Mouse (Mus musculus) midbrain, postnatal 0 days (tissue): Measurements from ENCODE around the gene Sox5. TPM values are rescaled to one million over a fixed set of nuclear protein-coding genes. Genes with fewer than 3 reads are reported as not detected.

Experiments
- ATAC-seq: fragments of 200-750 bp; cut with Nextera tagmentation; 2 replicates; pipeline ENCODE4 v1.8.0; 2017; ENCODE audit warnings: moderate number of reproducible peaks, mild to moderate bottlenecking, moderate TSS enrichment, moderate library complexity; ENCODE audit not compliant: low FRiP score
- DNase-seq: peaks from one replicate; pipeline ENCODE4 v3.0.0-alpha.2; 2015; ENCODE audit warnings: low spot score
- H3K27ac ChIP-seq: fragments of 300-500 bp; sonication (generic); 2 replicates; pipeline ENCODE4 v1.5.1; 2014; ENCODE audit warnings: low read depth, mild to moderate bottlenecking, low read length, mixed read lengths
- H3K27me3 ChIP-seq: fragments of 300-500 bp; sonication (generic); 2 replicates; pipeline ENCODE4 v1.6.1; 2014; ENCODE audit warnings: low read length, control low read depth, mixed read lengths; ENCODE audit not compliant: insufficient read depth
- H3K36me3 ChIP-seq: fragments of 300-500 bp; sonication (generic); 2 replicates; pipeline ENCODE4 v1.6.1; 2014; ENCODE audit warnings: low read length, control low read depth, mixed read lengths; ENCODE audit not compliant: insufficient read depth
- H3K4me1 ChIP-seq: fragments of 300-500 bp; sonication (generic); 2 replicates; pipeline ENCODE4 v1.6.1; 2014; ENCODE audit warnings: mild to moderate bottlenecking, control low read depth, antibody characterized with exemption, low read length, mixed read lengths; ENCODE audit not compliant: insufficient read depth
- H3K4me2 ChIP-seq: fragments of 300-500 bp; sonication (generic); 2 replicates; pipeline ENCODE4 v1.6.1; 2014; ENCODE audit warnings: low read depth, mild to moderate bottlenecking, low read length, mixed read lengths; ENCODE audit not compliant: poor library complexity, severe bottlenecking
- H3K4me3 ChIP-seq: fragments of 300-500 bp; sonication (generic); 2 replicates; pipeline ENCODE4 v1.5.1; 2014; ENCODE audit warnings: low read depth, mild to moderate bottlenecking, low read length, moderate library complexity
- H3K9ac ChIP-seq: fragments of 300-500 bp; sonication (generic); replicated peaks from 2 replicates; pipeline ENCODE4 v1.6.1; 2014; ENCODE audit warnings: mild to moderate bottlenecking, low read length, moderate library complexity, mixed read lengths; ENCODE audit not compliant: poor library complexity, severe bottlenecking
- H3K9me3 ChIP-seq: fragments of 300-500 bp; sonication (generic); 2 replicates; pipeline ENCODE4 v1.6.1; 2016; ENCODE audit warnings: low read length, control low read depth
- CTCF ChIP-seq: IDR thresholded peaks from 2 replicates; pipeline ENCODE4 v1.5.1; 2016; ENCODE audit warnings: antibody characterized with exemption, mild to moderate bottlenecking
- WGBS: fragments of 180-500 bp; shearing (Covaris S2); extraction: QIAGEN DNeasy Blood & Tissue Kit; methylation state at CpG from one replicate; pipeline ENCODE4 v1.1.7; 2014; 5-methylcytosine and 5-hydroxymethylcytosine counted together
- polyA plus RNA-seq: library from polyadenylated mRNA; unstranded; fragments of >200 nt; fragmentation: Nextera tagmentation; extraction: Ambion mirVana; gene quantifications from 2 replicates; pipeline ENCODE4 v1.2.1, GENCODE M21; 2015
- total RNA-seq: library from RNA; depleted of rRNA; stranded (reverse); fragments of >200 nt; gene quantifications from 2 replicates; pipeline ENCODE4 v1.2.3, GENCODE M21; 2014

Sox5 gene
- total and polyA plus RNA-seq, 2 experiments from 2014 or later = 11.3 to 25.0 TPM

DNA sequence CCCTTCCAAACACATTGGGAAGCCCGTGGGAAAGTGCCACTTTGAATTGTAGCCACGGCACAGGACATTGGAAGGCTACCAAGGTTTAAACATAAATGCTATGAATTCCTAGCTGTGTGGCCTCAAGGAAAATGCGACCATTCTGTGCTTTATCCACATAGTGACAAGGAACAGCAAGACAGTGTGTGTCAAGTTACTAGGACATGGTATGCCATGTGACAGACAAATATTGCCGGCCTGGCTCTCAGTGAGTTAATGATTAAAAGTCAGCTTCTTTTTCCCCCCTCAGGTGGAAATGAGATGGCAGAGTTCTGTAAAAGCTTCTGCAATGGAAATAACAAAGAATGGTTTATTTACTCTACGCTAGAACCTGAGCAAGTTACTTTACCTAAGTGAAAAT lies 138.2 kb downstream of the Sox5 start:
- Histone ChIP-seq H3K9me3 (no peaks in the 10 kb centered on the region), H3K4me2 (no peak overlapping the region), H3K4me1 (no peaks in the 10 kb centered on the region), H3K36me3 (no peaks in the 10 kb centered on the region), H3K9ac (no peak overlapping the region), H3K4me3 (no peak overlapping the region), H3K27ac (no peak overlapping the region), H3K27me3 (no peaks in the 10 kb centered on the region)
- no peak for ATAC-seq
- WGBS = 76% methylated on average over 5 of the region's 5 CpGs
- no peak for DNase-seq
- no peak for TF ChIP-seq CTCF

DNA sequence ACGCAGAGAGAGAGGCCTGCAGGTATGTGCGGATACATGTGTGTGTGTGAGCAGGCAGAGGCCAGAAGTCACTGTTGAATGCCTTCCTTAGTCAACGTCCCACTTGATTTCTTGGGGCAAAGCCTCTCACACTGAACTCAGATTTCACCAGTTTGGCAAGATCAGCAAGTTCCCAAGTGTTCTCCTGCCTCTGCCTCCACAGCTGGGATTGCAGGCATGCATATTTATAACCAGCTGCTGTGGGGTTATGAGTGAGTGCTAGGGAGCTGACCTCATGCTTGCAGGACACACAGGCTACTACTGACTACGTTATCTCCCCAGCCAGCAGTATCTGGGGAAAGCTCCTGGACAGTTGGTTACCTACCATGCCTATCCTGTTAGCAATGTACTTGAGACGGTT lies 139.9 kb downstream of the Sox5 start:
- no peaks in the 10 kb centered on the region for H3K36me3 ChIP-seq
- DNase-seq (no peak), ATAC-seq (no peak)
- H3K27ac ChIP-seq = no peak overlapping the region
- H3K9ac ChIP-seq = no peak overlapping the region
- no peak overlapping the region for H3K4me3 ChIP-seq
- H3K27me3 ChIP-seq = no peaks in the 10 kb centered on the region
- no peak overlapping the region for H3K4me2 ChIP-seq
- no peak for TF ChIP-seq CTCF
- H3K9me3 ChIP-seq = no peaks in the 10 kb centered on the region
- 69% methylated on average over 5 of the region's 5 CpGs for WGBS
- H3K4me1 ChIP-seq = no peaks in the 10 kb centered on the region

DNA sequence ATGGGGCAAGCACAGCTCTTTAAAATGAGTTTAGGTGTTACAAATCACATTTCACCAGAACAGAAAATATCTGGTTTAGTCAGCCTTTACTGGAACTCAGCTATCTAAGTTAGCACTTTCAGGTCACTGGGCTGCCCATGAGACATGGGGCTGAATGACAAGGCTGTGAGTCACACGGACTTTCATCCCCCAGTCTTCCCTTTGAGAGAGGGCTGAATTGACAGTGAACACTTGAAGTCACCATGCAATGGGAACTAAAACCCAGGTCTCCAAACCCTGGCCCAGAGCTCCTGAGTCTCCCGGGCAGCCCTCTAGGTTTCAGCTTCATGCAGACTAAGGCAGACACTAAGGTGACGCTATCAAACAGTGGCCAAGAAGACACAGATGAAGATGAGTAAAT lies 141.2 kb downstream of the Sox5 start:
- Histone ChIP-seq H3K4me1 (no peaks in the 10 kb centered on the region), H3K9me3 (no peaks in the 10 kb centered on the region), H3K4me3 (no peak overlapping the region), H3K9ac (no peak overlapping the region), H3K36me3 (no peaks in the 10 kb centered on the region), H3K27me3 (no peaks in the 10 kb centered on the region), H3K27ac (no peak overlapping the region), H3K4me2 (no peak overlapping the region)
- 89% methylated on average over 3 of the region's 3 CpGs for WGBS
- no peak for TF ChIP-seq CTCF
- ATAC-seq = no peak
- no peak for DNase-seq

DNA sequence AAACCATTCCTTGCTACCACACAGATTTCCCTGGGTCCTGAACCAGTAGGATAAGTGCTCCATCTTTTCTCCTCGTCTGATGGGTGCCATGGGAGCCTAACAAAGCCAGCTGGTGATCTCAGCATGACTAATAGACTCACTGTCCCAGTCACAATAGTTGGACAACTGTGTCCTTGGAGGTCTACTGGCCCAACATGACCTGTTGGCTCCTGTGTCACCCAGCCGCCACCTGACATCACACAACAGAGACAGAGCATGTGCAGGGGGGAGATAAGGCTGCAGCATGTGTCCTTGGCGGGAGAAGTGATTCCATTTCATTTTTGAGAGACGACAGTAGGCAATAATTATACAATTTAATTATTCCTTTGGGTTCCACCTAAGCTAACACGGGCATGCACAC lies 143.2 kb downstream of the Sox5 start:
- H3K27me3 ChIP-seq = no peaks in the 10 kb centered on the region

DNA sequence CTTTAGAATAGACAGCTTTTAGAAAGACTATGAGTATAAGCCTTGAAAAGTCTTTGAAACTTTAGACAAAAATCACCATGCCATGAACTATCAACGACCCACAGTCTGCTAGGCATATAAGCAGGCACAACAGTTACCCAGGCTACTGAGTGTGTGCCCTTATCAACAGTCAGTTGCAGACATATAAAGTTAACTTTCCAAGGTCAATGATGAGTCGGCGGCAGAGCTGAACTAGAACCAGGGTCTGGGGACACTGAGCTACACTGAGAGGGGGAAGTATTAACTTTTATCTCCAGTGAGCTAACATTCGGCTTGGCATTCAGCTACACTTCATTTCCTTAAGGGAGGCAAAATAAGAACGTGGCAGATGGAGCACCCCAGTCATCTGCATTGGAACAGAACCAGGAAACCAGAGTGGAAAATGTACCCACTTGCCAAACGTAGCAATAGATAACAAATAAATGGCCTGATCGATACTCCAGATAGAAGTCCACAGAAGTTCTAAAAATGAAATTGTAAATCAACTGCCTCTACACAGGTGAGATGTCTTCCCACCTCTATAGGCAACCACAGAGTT lies 154.2 kb downstream of the Sox5 start:
- 89% methylated on average over 7 of the region's 7 CpGs for WGBS
- no peak overlapping the region for H3K27ac ChIP-seq
- H3K4me2 ChIP-seq = no peak overlapping the region

More for the DNA sequence above, 143.2 kb downstream of the Sox5 start:
- Histone ChIP-seq H3K4me2 (no peak overlapping the region), H3K27ac (no peak overlapping the region), H3K36me3 (no peaks in the 10 kb centered on the region), H3K9ac (no peak overlapping the region), H3K4me1 (no peaks in the 10 kb centered on the region), H3K4me3 (no peak overlapping the region), H3K9me3 (no peaks in the 10 kb centered on the region)
- 41% methylated on average over 5 of the region's 5 CpGs for WGBS
- no peak for ATAC-seq
- no peak for DNase-seq
- no peak for TF ChIP-seq CTCF

DNA sequence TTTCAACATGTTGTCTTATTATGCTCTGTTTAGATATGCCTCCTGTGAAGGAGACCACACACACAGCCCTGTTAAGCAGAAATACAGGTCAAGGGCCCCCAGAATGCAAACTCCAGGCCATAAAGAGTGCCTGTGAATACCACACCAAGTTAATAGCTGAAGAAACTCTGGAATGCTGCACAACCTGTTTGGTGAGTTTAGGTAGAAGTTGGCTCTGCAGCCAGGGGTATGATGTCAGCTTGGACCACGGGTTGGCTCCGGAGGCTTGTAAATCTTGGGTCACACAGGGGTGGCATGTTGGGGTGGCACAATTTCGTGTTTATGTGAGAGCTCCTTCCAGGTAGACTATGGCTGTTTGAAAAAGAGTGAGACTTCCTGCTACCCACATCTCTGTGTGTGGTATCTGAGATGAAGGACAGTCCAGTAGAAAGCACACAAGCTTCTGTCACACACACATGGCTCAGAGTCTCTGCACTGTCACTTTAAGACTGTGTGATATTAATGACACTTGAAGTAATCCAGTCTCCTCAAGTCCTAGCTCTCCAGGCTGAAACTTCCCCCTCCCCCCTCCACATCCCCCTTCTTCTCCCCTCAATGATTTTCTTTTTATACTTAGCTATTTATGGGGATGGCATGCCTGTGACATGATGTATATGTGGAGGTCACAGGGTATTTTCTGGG lies 160.5 kb downstream of the Sox5 start:
- ATAC-seq = no peak
- Histone ChIP-seq H3K27ac (no peak overlapping the region), H3K4me2 (no peak overlapping the region), H3K9ac (no peak overlapping the region), H3K36me3 (no peaks in the 10 kb centered on the region), H3K27me3 (no peaks in the 10 kb centered on the region), H3K4me3 (no peak overlapping the region), H3K4me1 (no peaks in the 10 kb centered on the region), H3K9me3 (no peaks in the 10 kb centered on the region)
- no peak for TF ChIP-seq CTCF
- no peak for DNase-seq
- 72% methylated on average over 3 of the region's 3 CpGs for WGBS

More for the DNA sequence above, 154.2 kb downstream of the Sox5 start:
- ATAC-seq (no peak), DNase-seq (no peak)
- Histone ChIP-seq H3K27me3 (no peaks in the 10 kb centered on the region), H3K9ac (no peak overlapping the region), H3K4me3 (no peak overlapping the region), H3K36me3 (no peaks in the 10 kb centered on the region), H3K4me1 (no peaks in the 10 kb centered on the region), H3K9me3 (no peaks in the 10 kb centered on the region)
- no peak for TF ChIP-seq CTCF
